Mouse (Mus musculus) midbrain, embryonic 12.5 days (tissue): ENCODE data around the gene Zfp444. TPM values are rescaled to one million over a fixed set of nuclear protein-coding genes. Genes with fewer than 3 reads are reported as not detected.

Experiments
- ATAC-seq: fragments of 200-750 bp; cut with Nextera tagmentation; 2 replicates; pipeline ENCODE4 v1.8.0; 2017; ENCODE audit warnings: low read depth, moderate TSS enrichment, moderate library complexity; ENCODE audit not compliant: low FRiP score
- H3K27ac ChIP-seq: fragments of 300-500 bp; sonication (generic); replicated peaks from 2 replicates; pipeline ENCODE4 v1.5.1; 2016; ENCODE audit warnings: mild to moderate bottlenecking
- H3K27me3 ChIP-seq: fragments of 300-500 bp; sonication (generic); 2 replicates; pipeline ENCODE4 v1.6.1; 2016; ENCODE audit warnings: mild to moderate bottlenecking
- H3K36me3 ChIP-seq: fragments of 300-500 bp; sonication (generic); 2 replicates; pipeline ENCODE4 v1.6.1; 2016
- H3K4me1 ChIP-seq: fragments of 300-500 bp; sonication (generic); 2 replicates; pipeline ENCODE4 v1.6.1; 2016
- H3K4me2 ChIP-seq: fragments of 300-500 bp; sonication (generic); replicated peaks from 2 replicates; pipeline ENCODE4 v1.6.1; 2016; ENCODE audit warnings: mild to moderate bottlenecking, moderate library complexity
- H3K4me3 ChIP-seq: fragments of 300-500 bp; sonication (generic); 2 replicates; pipeline ENCODE4 v1.5.1; 2016; ENCODE audit warnings: mild to moderate bottlenecking
- H3K9ac ChIP-seq: fragments of 300-500 bp; sonication (generic); replicated peaks from 2 replicates; pipeline ENCODE4 v1.6.1; 2016; ENCODE audit warnings: mild to moderate bottlenecking, moderate library complexity
- H3K9me3 ChIP-seq: fragments of 300-500 bp; sonication (generic); 2 replicates; pipeline ENCODE4 v1.6.1; 2016; ENCODE audit warnings: mild to moderate bottlenecking
- WGBS: fragments of 180-500 bp; shearing (Covaris S2); methylation state at CpG from one replicate; pipeline ENCODE4 v1.1.7; 2016; 5-methylcytosine and 5-hydroxymethylcytosine counted together
- polyA plus RNA-seq: library from polyadenylated mRNA; unstranded; fragments of >200 nt; fragmentation: Nextera tagmentation; extraction: Ambion mirVana; gene quantifications from 2 replicates; pipeline ENCODE4 v1.2.1, GENCODE M21; 2016

The Zfp444 gene
- 87.1 and 88.4 TPM in 2 replicates for polyA plus RNA-seq

DNA sequence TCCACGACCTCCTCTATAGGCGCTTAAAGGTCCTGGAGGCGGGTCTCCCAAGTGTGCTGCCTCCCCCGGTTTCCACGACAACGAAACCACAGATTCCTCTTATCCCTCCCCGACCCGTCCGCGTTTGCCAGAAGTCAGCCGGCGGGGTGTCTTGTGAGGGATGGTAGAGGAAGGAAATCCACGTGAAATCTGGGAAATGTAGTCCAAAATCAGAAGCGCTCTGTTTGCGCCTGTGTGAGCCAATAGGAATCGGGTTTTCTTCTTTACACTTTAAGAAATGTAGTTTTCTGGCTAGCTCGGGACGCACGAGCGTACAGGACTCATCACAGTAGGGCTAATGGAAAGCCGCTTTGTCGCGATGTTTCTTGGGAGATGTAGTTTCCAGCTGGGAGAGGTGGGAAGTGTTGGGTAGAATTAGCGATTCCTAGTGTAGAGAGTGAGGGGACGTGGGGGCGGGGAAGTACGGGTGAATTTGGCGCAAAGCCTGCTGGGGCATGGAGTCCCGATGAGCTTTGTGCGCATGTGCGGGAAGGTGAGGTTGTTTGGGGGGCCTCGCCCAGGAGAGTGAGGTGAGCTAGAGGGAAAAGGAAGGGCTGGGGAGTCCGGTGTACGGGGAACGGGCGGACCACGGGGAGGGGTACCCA lies at the start of gene Zfp444:
TSS of gene Zfp444 (plus strand) at position 221 of the 644 bp plus-strand sequence.
- Histone ChIP-seq H3K27ac (peak within 1 kb of the TSS; percentile 79), H3K4me3 (peak within 1 kb of the TSS; percentile 72), H3K9ac (peak within 1 kb of the TSS; percentile 80), H3K9me3 (no peaks in the 10 kb centered on the region), H3K27me3 (no peaks in the 10 kb centered on the region), H3K36me3 (0 out of 2 replicates have a peak, but pooled peaks cover 4% of the 10 kb centered on the region), H3K4me1 (peaks cover 16% of the 10 kb centered on the region), H3K4me2 (peak within 1 kb of the TSS; percentile 73)
- ATAC-seq: peak; percentile 98
- under 1% methylated on average over 37 of the region's 37 CpGs for WGBS

DNA sequence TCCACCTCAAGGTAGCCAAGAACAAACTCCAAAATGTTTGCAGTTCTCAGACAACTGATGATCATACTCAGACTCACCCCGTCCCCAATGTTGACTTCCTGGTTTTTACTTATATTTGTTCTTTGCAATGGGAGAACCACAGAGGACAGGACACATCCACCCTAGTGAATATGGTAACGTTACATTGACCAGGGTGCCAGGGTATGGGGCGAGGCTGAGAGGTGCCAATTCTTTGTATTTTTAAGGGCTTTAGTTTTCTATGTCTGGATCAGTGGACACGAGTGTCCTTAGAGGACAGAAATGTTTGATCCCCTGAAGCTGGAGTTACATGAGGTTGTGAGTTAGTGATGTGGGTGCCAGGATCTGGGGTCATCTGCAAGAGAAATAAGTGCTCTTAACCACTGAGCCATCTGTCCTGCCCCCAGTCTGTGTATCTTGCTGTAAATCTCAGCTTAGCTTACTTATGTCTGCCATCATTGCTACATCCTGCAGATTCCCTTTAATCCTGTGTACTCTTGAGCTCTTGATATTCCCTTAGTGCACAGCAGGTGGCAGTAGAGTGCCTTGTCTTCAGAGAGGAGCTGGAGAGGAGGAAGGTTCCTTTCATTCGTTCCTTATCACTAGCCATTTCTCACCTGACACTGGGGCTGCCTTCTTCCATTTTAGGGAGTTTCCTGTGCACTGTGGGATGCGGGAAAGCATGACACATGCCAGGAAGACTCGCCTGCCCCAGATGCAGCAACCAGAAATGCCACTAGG lies 45.2 kb upstream of the Zfp444 start:
- H3K4me3 ChIP-seq: no peak overlapping the region
- peaks cover 10% of the 10 kb centered on the region for H3K36me3 ChIP-seq
- H3K4me1 ChIP-seq: no peaks in the 10 kb centered on the region
- WGBS: 37% methylated on average over 7 of the region's 7 CpGs
- H3K4me2 ChIP-seq: no peak overlapping the region
- no peaks in the 10 kb centered on the region for H3K27me3 ChIP-seq
- no peak overlapping the region for H3K27ac ChIP-seq
- no peak overlapping the region; the same call in 1 of the 2 replicates for H3K9ac ChIP-seq
- peak; percentile 32 for ATAC-seq
- H3K9me3 ChIP-seq: no peaks in the 10 kb centered on the region

DNA sequence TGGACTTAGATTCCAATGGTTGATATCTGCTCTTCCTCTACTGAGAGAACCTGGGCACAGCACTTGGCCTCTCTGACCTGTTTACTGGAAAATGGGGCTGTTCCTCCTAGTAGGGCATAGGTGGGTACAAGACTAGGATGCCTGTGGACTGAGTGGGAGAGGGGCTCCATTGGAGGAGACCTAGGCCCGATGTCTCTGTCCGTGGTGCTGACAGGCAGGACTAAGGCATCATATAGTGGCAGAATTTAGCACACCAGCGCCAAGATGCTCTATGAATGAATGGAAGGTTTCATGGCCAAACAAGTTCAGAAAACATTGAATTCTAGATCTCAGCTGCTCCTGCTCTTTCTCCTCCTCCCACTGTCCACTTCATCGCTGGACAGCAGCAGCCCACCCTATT lies 41.7 kb upstream of the Zfp444 start:
- H3K27ac ChIP-seq: no peak overlapping the region
- no peak overlapping the region for H3K9ac ChIP-seq
- H3K27me3 ChIP-seq: no peaks in the 10 kb centered on the region
- peaks cover 35% of the 10 kb centered on the region for H3K36me3 ChIP-seq
- ATAC-seq: no peak
- no peak overlapping the region for H3K4me3 ChIP-seq
- no peaks in the 10 kb centered on the region for H3K4me1 ChIP-seq
- WGBS: 43% methylated on average over 4 of the region's 4 CpGs
- H3K9me3 ChIP-seq: no peaks in the 10 kb centered on the region
- H3K4me2 ChIP-seq: no peak overlapping the region

DNA sequence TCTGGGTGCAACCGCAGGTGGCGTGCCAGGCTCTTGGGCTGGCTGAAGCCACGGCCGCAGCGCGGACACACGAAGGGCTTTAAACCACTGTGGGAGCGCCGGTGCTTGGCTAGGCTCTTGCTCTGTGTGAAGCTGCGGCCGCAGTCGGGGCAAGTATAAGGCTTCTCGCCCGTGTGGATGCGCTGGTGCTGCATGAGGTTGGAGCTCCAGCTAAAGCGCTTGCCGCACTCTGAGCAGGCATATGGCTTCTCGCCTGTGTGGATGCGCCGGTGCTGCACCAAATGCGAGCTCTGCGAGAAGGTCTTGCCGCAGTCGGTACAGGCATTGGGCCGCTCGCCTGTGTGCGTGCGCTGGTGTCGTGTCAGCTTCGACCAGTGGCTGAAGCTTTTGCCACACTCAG lies 39.4 kb upstream of the Zfp444 start:
- Histone ChIP-seq H3K9me3 (no peaks in the 10 kb centered on the region), H3K4me2 (no peak overlapping the region), H3K27ac (no peak overlapping the region), H3K27me3 (no peaks in the 10 kb centered on the region), H3K9ac (no peak overlapping the region), H3K36me3 (peaks cover 44% of the 10 kb centered on the region), H3K4me1 (no peaks in the 10 kb centered on the region), H3K4me3 (no peak overlapping the region)
- WGBS: 78% methylated on average over 30 of the region's 30 CpGs
- ATAC-seq: 0 out of 2 replicates have a peak, but pooled peaks have one; percentile 3

DNA sequence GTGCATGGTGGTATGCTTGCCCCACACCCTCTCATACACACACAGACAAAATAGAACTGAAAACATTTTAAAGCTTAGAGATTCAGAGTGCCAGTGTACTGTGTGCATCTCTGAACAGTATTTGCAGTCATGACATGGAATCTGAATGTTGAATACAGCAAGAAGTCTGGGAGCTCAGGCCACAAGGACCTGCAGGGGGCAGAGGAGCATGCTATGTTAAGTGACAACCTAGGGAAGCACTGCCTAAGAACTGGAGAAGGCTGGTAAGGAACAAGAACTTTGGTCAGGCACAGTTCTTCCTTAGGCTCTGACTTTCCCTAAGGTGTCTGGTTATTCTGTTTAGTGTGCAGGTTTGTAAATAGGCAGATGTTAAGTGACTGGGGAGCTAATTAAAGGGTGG lies 35.5 kb upstream of the Zfp444 start:
- H3K4me1 ChIP-seq: no peaks in the 10 kb centered on the region
- H3K9ac ChIP-seq: no peak overlapping the region
- no peak overlapping the region for H3K4me3 ChIP-seq
- no peak for ATAC-seq
- no peaks in the 10 kb centered on the region for H3K9me3 ChIP-seq
- H3K27ac ChIP-seq: no peak overlapping the region
- no peak overlapping the region for H3K4me2 ChIP-seq
- H3K36me3 ChIP-seq: peaks cover 52% of the 10 kb centered on the region
- H3K27me3 ChIP-seq: no peaks in the 10 kb centered on the region

DNA sequence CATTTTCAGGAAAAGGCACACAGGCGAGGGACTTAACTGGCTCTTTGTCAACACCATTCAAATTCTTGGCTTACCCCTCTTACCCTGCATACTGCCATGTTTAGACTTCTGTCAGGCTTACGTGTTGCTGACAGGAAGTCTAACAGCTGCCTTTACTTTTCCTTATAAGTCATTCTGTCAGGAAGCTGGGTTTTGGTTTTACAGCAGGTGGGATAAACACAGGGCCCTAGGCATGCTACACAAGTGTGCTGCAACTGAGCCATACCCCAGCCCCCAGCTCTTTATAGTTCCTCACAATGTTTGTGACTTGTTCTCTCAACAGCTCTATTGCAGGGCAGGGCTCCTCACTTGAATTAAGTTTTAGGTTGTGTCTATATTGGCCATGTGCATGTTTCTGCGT lies 32.7 kb upstream of the Zfp444 start:
- no peak for ATAC-seq
- Histone ChIP-seq H3K4me1 (no peaks in the 10 kb centered on the region), H3K27ac (no peak overlapping the region), H3K9me3 (no peaks in the 10 kb centered on the region), H3K36me3 (peaks cover 32% of the 10 kb centered on the region), H3K4me3 (no peak overlapping the region), H3K27me3 (no peaks in the 10 kb centered on the region), H3K4me2 (no peak overlapping the region), H3K9ac (no peak overlapping the region)
- 83% methylated on average over 3 of the region's 3 CpGs for WGBS

DNA sequence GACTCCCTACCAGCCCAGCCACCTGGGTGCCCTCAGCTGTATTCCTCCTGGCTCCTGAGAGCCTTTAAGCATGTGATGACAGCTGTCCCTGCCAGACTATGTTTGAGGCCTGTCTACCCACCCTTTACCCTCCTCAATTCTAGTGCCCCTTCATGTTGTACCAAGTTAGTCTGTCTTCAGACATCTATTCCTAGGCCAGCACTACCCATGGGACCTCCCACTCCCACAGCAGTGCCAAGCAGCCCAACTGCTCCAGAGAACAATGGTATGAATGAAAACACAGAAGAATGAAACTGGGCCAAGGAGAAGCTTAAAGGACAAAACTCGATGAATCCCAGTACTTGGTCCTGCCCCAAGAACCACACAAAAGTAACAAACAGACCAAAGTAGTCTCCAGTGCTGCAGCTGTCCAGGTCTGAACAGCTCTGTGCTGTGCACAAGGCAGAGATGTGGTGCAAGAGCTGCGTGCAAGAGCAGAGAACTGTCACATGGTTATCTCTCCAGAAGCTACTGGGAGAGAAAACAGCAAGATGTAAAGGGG lies 28.0 kb upstream of the Zfp444 start:
- WGBS: 91% methylated on average over 2 of the region's 2 CpGs
- H3K27me3 ChIP-seq: no peaks in the 10 kb centered on the region
- ATAC-seq: no peak
- peaks cover 6% of the 10 kb centered on the region; the same call in 1 of the 2 replicates for H3K4me1 ChIP-seq
- no peaks in the 10 kb centered on the region for H3K9me3 ChIP-seq
- no peak overlapping the region for H3K4me2 ChIP-seq
- H3K27ac ChIP-seq: no peak overlapping the region
- peaks cover 20% of the 10 kb centered on the region for H3K36me3 ChIP-seq
- H3K9ac ChIP-seq: no peak overlapping the region
- no peak overlapping the region for H3K4me3 ChIP-seq

DNA sequence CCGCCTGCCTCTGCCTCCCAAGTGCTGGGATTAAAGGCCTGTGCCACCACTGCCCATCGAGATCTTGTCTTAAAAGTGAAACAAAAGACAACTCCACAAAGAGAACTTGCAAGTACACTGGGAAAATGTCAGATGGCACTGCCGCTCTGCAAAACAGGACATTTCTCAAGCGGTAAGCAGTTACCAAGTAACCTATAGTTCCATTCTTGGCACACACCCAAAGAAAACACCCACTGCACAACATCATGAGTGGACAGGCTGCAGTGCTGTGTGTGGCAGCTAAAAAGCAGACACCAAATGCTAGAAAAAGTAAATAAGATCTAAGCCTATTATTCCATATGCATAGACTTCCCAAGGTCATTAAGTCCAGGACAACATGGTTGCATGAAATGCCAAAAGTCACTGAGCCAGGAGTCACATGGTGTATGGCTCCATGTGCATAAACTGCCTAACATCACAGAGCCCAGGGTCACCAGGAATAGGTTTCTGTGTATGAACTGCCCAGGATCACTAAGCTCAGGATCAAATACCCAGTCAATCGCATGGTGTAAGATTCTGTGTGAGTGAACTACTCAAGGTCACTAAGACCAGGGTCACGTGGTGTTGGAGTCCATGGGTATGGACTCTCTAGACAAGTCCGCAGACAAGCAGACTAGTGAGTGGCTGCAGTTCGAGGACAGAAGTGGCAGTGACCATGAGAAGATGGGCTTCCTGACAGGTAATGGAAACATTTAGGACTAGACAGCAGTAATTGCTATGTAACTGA lies 26.4 kb upstream of the Zfp444 start:
- no peak for ATAC-seq
- Histone ChIP-seq H3K27ac (no peak overlapping the region), H3K36me3 (peaks cover 15% of the 10 kb centered on the region), H3K4me3 (no peak overlapping the region), H3K27me3 (no peaks in the 10 kb centered on the region), H3K4me1 (peaks cover 9% of the 10 kb centered on the region; the same call in 1 of the 2 replicates), H3K9me3 (no peaks in the 10 kb centered on the region), H3K9ac (no peak overlapping the region), H3K4me2 (no peak overlapping the region)
- 88% methylated on average over 8 of the region's 8 CpGs for whole genome bisulfite sequencing

DNA sequence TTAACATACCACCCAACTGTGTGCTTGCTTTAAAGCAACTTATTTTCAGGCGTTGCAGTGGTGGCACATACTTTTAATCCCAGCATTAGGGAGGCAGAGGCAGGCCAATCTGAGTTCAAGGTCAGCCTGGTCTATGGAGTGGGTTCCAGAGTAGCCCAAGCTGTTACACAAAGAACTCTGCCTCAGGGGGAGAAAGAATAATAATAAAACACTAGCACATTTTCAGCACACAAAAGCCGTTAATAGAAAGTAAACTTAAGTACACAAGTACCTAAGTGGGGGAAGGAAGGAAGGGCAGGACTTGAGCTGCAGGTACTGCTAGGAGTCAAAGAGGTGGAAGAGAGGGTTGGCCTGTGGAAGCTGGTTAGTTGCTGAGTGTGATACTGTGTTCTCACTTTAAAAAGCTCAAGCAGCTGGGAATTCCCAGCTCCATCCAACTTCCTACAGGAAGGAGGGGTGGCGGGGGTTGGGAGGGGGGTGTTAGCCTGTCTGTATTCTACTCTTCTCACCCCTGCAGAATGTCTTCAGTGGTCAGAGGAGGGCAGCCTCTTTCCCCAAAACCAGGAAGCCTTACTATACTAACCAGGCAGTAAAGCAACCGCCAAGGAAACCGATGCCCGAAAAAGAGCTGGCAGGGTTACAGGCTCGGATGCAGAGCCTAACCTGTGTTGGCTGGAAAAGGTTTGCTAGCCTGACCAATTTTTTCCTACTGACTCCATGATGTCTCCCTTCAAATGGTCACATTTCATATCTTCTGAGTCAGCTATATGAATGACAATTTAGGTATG lies 25.6 kb upstream of the Zfp444 start:
- Histone ChIP-seq H3K27me3 (no peaks in the 10 kb centered on the region), H3K9ac (no peak overlapping the region), H3K27ac (no peak overlapping the region), H3K9me3 (no peaks in the 10 kb centered on the region), H3K4me3 (no peak overlapping the region), H3K36me3 (peaks cover 7% of the 10 kb centered on the region; the same call in 1 of the 2 replicates), H3K4me1 (peaks cover 9% of the 10 kb centered on the region; the same call in 1 of the 2 replicates), H3K4me2 (no peak overlapping the region)
- 91% methylated on average over 7 of the region's 7 CpGs for WGBS
- no peak for ATAC-seq

DNA sequence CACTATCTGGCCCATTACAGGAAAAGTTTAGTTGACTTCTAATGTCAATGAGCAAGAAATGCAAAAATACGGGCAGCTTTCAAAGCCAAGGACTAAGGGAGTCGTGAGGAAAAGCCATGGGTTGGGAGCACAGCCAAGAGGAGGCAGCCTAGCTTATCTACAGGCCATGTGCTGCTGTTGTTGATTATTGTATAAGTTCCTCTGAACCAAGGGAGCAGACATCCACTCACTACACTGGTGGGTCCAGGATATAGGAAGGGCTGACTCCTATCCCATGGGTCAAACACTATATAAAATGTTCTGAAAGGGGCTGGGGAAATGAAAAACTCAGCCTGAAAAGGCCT lies 25.1 kb upstream of the Zfp444 start:
- no peak for ATAC-seq
- no peak overlapping the region for H3K9ac ChIP-seq
- H3K9me3 ChIP-seq: no peaks in the 10 kb centered on the region
- peaks cover 9% of the 10 kb centered on the region; the same call in 1 of the 2 replicates for H3K4me1 ChIP-seq
- H3K27ac ChIP-seq: no peak overlapping the region
- H3K27me3 ChIP-seq: no peaks in the 10 kb centered on the region
- no peak overlapping the region for H3K4me2 ChIP-seq
- H3K4me3 ChIP-seq: no peak overlapping the region
- peaks cover 3% of the 10 kb centered on the region; the same call in 1 of the 2 replicates for H3K36me3 ChIP-seq
- WGBS: 95% methylated on average over 2 of the region's 2 CpGs

DNA sequence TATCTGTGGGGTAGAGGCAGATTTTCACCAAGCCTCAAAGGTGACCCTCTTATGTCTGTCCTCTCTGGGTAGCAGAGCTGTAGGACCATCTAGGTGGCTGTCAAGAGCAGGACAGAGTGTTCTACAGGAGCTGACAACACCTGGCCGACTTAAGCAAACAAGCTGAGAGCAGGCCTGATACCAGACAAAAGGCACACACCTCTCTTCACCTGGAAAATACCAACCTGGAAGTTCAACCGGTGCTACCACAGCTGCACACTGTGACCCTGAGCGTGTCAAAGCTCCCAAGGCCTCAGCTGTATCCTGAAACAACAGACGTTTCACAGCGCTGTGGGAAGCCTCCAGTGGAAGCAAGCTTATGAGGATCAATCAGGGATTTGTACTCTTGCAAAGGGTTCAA lies 24.3 kb upstream of the Zfp444 start:
- H3K9me3 ChIP-seq: no peaks in the 10 kb centered on the region
- 85% methylated on average over 5 of the region's 5 CpGs for WGBS
- H3K27ac ChIP-seq: no peak overlapping the region

More for the DNA sequence above, 24.3 kb upstream of the Zfp444 start:
- Histone ChIP-seq H3K4me1 (peaks cover 9% of the 10 kb centered on the region; the same call in 1 of the 2 replicates), H3K4me2 (no peak overlapping the region), H3K27me3 (no peaks in the 10 kb centered on the region), H3K36me3 (no peaks in the 10 kb centered on the region), H3K4me3 (no peak overlapping the region), H3K9ac (no peak overlapping the region)
- no peak for ATAC-seq
